Mouse (Mus musculus) neural tube, embryonic 14.5 days (tissue): ENCODE data around the gene Vmn1r87. TPM values are rescaled to one million over a fixed set of nuclear protein-coding genes. Genes with fewer than 3 reads are reported as not detected.
"Not testable (repeated sequence)": the region's sequence is repeated elsewhere in the genome, so short reads cannot be mapped to it uniquely, and the experiment has no call there.

Source experiments
- ATAC-seq: fragments of 200-750 bp; cut with Nextera tagmentation; 2 replicates; pipeline ENCODE4 v1.8.0; 2017; ENCODE audit warnings: low read depth, mild to moderate bottlenecking, moderate TSS enrichment, moderate library complexity
- H3K27ac ChIP-seq: fragments of 300-500 bp; sonication (generic); 2 replicates; pipeline ENCODE4 v1.5.1; 2014; ENCODE audit warnings: low read depth, mild to moderate bottlenecking, control low read depth, low read length, moderate library complexity, mixed read lengths
- H3K27me3 ChIP-seq: fragments of 300-500 bp; sonication (generic); 2 replicates; pipeline ENCODE4 v1.6.1; 2014; ENCODE audit warnings: low read length; ENCODE audit not compliant: control insufficient read depth, insufficient read depth
- H3K36me3 ChIP-seq: fragments of 300-500 bp; sonication (generic); 2 replicates; pipeline ENCODE4 v1.6.1; 2014; ENCODE audit warnings: low read length, mixed read lengths; ENCODE audit not compliant: control insufficient read depth, insufficient read depth
- H3K4me1 ChIP-seq: fragments of 300-500 bp; sonication (generic); 2 replicates; pipeline ENCODE4 v1.6.1; 2014; ENCODE audit warnings: low read length; ENCODE audit not compliant: control insufficient read depth, insufficient read depth
- H3K4me2 ChIP-seq: fragments of 300-500 bp; sonication (generic); 2 replicates; pipeline ENCODE4 v1.6.1; 2014; ENCODE audit warnings: mild to moderate bottlenecking, low read depth, low read length, control low read depth
- H3K4me3 ChIP-seq: fragments of 300-500 bp; sonication (generic); 2 replicates; pipeline ENCODE4 v1.5.1; 2014; ENCODE audit warnings: low read depth, low read length, control low read depth, mixed read lengths
- H3K9ac ChIP-seq: fragments of 300-500 bp; sonication (generic); replicated peaks from 2 replicates; pipeline ENCODE4 v1.6.1; 2014; ENCODE audit warnings: low read depth, mild to moderate bottlenecking, control low read depth, low read length, mixed read lengths
- H3K9me3 ChIP-seq: fragments of 300-500 bp; sonication (generic); 2 replicates; pipeline ENCODE4 v1.6.1; 2016; ENCODE audit warnings: low read length; ENCODE audit not compliant: control insufficient read depth
- whole genome bisulfite sequencing: fragments of 180-500 bp; shearing (Covaris S2); extraction: QIAGEN DNeasy Blood & Tissue Kit; methylation state at CpG from one replicate; pipeline ENCODE4 v1.1.7; 2014; 5-methylcytosine and 5-hydroxymethylcytosine counted together
- polyA plus RNA-seq: library from polyadenylated mRNA; unstranded; fragments of >200 nt; fragmentation: Nextera tagmentation; extraction: Ambion mirVana; gene quantifications from 2 replicates; pipeline ENCODE4 v1.2.1, GENCODE M21; 2014

Gene Vmn1r87
- not detected in 2 replicates for polyA plus RNA-seq

DNA sequence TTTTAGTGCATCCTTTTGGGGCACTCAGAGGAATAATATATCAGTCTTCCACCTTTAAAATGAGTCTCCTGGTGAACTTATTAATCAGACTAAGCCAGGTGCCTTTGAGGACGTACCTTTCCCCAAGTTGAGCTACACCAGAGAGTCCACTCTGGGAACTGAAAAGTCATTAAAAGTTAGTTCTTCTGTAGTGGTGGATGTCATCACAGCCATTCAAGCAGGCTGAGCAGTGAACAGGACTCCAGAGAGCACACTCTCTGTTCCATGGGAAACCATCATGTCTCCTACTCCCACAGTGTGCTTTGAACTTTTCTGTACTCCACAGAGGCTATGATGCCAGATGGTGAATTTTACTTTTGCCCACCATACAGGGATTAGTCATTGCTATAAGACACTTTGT is at the start of gene Vmn1r87:
Vmn1r87 (minus strand) TSS at position 101 of the 400 bp plus-strand sequence.
- Histone ChIP-seq H3K27me3 (no peaks in the 10 kb centered on the region), H3K9me3 (no peaks in the 10 kb centered on the region), H3K4me1 (no peaks in the 10 kb centered on the region), H3K4me3 (no peak within 1 kb of the TSS), H3K9ac (no peak within 1 kb of the TSS), H3K27ac (no peak within 1 kb of the TSS), H3K36me3 (no peaks in the 10 kb centered on the region), H3K4me2 (no peak within 1 kb of the TSS)
- 69% methylated on average over 1 of the region's 1 CpGs for WGBS
- ATAC-seq = no peak

DNA sequence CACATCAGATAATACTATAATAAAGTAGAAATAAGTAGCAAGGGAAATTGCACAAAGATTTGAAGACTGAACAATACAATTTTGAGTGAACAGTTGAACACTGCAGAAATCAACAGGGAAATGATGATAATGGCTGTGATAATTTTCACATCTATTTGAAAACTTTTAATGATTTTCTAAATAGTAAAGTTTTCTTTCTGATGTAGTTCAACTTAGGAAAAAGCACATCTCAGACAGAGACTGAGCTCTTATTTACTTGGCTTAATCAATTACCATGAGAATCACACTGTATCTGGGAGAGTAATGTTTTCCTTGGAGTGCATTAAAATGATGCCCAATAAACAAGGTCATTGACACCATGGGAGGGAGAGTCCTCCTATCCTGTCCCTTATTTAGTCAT is 19.3 kb upstream of the Vmn1r87 start, which contains the start of gene Vmn1r88:
Vmn1r88 (plus strand) TSS at position 301 of the 400 bp plus-strand sequence.
- H3K9ac ChIP-seq = no peak within 1 kb of the TSS
- H3K36me3 ChIP-seq = no peaks in the 10 kb centered on the region
- no peak for ATAC-seq
- no peak within 1 kb of the TSS for H3K4me2 ChIP-seq
- no peak within 1 kb of the TSS for H3K4me3 ChIP-seq
- H3K27ac ChIP-seq = no peak within 1 kb of the TSS
- H3K27me3 ChIP-seq = no peaks in the 10 kb centered on the region
- no peaks in the 10 kb centered on the region for H3K4me1 ChIP-seq
- H3K9me3 ChIP-seq = no peaks in the 10 kb centered on the region

DNA sequence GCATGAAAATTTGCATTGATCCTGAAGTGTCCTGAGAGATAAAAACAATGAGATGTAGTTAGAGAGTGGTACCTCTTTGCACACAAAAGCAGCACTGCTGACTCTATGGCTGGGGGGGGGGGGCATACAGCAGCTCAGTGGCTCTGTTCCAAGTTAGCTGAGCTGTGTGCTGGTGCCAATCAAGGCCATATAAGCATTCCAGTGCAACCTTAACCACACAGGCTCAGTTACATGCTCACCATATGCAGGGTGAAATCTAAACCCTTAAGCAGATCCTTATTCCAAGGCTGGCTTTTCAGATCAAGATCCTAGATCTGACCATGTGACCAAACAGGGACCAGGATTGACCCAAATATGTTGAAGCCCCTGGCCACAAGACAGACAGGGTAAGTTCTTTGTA is 2.6 kb downstream of the Vmn1r87 start:
- no peak for ATAC-seq
- Histone ChIP-seq H3K27me3 (no peaks in the 10 kb centered on the region), H3K36me3 (no peaks in the 10 kb centered on the region), H3K9me3 (no peaks in the 10 kb centered on the region), H3K4me2 (no peak overlapping the region), H3K9ac (no peak overlapping the region), H3K4me1 (no peaks in the 10 kb centered on the region), H3K4me3 (no peak overlapping the region), H3K27ac (no peak overlapping the region)

DNA sequence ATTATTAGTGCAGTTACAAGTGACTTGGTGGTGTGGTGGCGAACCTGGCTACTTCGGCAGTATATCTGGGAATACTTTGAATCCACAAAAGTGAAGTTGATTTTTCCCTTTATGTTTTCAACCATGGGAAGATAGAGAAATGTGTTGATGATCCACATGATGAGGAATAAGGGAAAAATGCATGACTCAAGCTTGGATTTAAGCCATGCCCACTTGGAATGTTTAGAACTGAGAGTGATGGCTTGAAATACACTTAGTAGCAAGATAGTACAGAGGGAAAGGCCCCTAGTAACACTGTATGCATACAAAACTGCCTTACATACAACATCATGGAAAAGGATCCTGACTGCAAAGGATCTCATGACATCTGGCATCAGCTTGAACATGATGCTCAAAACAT is 8.1 kb downstream of the Vmn1r87 start:
- H3K36me3 ChIP-seq = no peaks in the 10 kb centered on the region
- H3K4me3 ChIP-seq = no peak overlapping the region
- H3K4me2 ChIP-seq = no peak overlapping the region
- H3K27me3 ChIP-seq = no peaks in the 10 kb centered on the region
- no peak for ATAC-seq
- no peaks in the 10 kb centered on the region for H3K9me3 ChIP-seq
- H3K27ac ChIP-seq = no peak overlapping the region
- WGBS = 93% methylated on average over 2 of the region's 2 CpGs
- no peak overlapping the region for H3K9ac ChIP-seq
- no peaks in the 10 kb centered on the region for H3K4me1 ChIP-seq

DNA sequence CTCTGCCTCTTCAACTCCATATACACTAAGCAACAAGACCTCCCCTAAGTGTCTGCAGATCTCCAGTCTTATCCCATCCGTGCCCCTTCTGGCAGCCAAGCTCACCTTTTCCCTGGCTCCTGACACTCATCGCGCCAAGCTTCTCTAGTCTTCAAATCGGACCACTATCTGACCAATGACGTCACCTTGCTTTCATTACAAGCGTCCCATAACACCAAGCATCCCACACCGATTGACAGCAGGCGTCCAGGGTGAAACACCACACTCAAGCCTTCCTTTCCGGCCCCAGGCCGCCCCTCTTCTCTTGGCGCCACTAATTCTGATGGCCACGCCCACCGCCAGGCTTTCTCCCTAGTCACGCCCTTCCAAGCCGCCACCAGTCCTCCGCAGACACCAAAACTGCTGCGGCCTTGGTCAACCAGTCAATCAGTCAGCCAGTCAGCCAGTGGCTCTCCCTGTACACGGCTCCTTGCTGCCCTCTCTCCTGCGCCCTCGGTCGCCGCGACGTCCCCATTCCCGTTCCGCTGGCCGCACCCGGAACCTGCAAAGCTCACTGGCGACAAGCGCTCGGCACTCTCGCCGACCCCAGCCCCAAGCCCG is 16.3 kb downstream of the Vmn1r87 start:
- not testable (repeated sequence) for H3K9ac ChIP-seq

DNA sequence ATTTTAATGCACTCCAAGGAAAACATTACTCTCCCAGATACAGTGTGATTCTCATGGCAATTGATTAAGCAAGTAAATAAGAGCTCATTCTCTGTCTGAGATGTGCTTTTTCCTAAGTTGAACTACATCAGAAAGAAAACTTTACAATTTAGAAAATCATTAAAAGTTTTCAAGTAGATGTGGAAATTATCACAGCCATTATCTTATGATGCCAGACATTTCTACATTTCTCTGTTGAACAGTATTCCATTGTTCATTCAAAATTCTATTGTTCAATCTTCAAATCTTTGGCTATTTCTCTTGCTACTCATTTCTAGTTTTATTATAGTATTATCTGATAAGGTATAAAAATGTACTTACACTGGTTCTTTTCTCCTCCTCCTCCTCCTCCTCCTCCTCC is 20.1 kb downstream of the Vmn1r87 start, which contains the start of gene Vmn1r86:
Vmn1r86 (minus strand) TSS at position 101 of the 400 bp plus-strand sequence.
- ATAC-seq = no peak
- no peak within 1 kb of the TSS for H3K9ac ChIP-seq
- no peak within 1 kb of the TSS for H3K27ac ChIP-seq
- no peak within 1 kb of the TSS for H3K4me2 ChIP-seq
- no peak within 1 kb of the TSS for H3K4me3 ChIP-seq
- no peaks in the 10 kb centered on the region for H3K36me3 ChIP-seq
- no peaks in the 10 kb centered on the region for H3K4me1 ChIP-seq
- no peaks in the 10 kb centered on the region for H3K9me3 ChIP-seq
- no peaks in the 10 kb centered on the region for H3K27me3 ChIP-seq

More for the DNA sequence above, 16.3 kb downstream of the Vmn1r87 start:
- H3K36me3 ChIP-seq, H3K4me1 ChIP-seq, H3K27me3 ChIP-seq, H3K4me3 ChIP-seq, H3K27ac ChIP-seq, H3K9me3 ChIP-seq: not testable (repeated sequence)
- peak; percentile 98 for ATAC-seq
- 2% methylated on average over 10 of the region's 34 CpGs for WGBS
- peak overlapping the region; percentile 35; the same call in 1 of the 2 replicates for H3K4me2 ChIP-seq

DNA sequence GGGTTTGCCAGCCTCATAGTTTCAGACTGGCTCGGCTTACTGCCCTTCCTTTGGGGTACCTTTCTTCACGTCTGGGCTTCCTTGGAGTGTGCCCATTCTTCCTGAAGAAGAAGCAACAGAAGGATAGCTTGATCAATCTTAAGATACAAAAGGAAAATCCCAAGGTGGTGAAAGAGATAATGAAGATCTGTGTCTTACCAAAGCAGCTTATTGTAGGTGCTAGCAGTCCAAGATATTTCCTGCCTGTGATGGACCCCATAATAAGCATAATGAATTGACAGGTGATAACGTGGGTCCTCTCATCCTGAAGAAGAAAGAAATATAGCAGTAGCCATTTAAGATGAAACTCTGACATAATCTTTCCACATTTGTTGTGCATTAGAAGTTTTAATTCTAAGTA is 44.9 kb downstream of the Vmn1r87 start, which contains the start of gene Vmn1r85:
Vmn1r85 (minus strand) TSS at position 101 of the 400 bp plus-strand sequence.
- 75% methylated on average over 3 of the region's 3 CpGs for WGBS
- no peaks in the 10 kb centered on the region for H3K9me3 ChIP-seq
- no peak for ATAC-seq

More for the DNA sequence above, 44.9 kb downstream of the Vmn1r87 start, which contains the start of gene Vmn1r85:
- no peak within 1 kb of the TSS for H3K4me2 ChIP-seq
- H3K4me1 ChIP-seq = no peaks in the 10 kb centered on the region
- H3K36me3 ChIP-seq = no peaks in the 10 kb centered on the region
- no peak within 1 kb of the TSS for H3K27ac ChIP-seq
- no peaks in the 10 kb centered on the region for H3K27me3 ChIP-seq
- no peak within 1 kb of the TSS for H3K9ac ChIP-seq
- H3K4me3 ChIP-seq = no peak within 1 kb of the TSS

Other genes starting within 250 kb of the Vmn1r87 start
- 13.2 and 13.6 TPM in 2 replicates for gene Zscan22, start 242.3 kb downstream of the Vmn1r87 start, polyA plus RNA-seq
- gene Rps5, start 217.9 kb downstream of the Vmn1r87 start, polyA plus RNA-seq = 687 and 695 TPM in 2 replicates
- gene Rnf225, start 212.7 kb downstream of the Vmn1r87 start, polyA plus RNA-seq = 0.68 and 1.3 TPM in 2 replicates
- 10.6 and 12.7 TPM in 2 replicates for gene Zfp324, start 174.3 kb downstream of the Vmn1r87 start, polyA plus RNA-seq
- 9.8 and 10.3 TPM in 2 replicates for gene Zfp446, start 162.3 kb downstream of the Vmn1r87 start, polyA plus RNA-seq
- 0.17 and 0.37 TPM in 2 replicates for gene Slc27a5, start 142.0 kb downstream of the Vmn1r87 start, polyA plus RNA-seq
- gene Trim28, start 141.0 kb downstream of the Vmn1r87 start, polyA plus RNA-seq = 251 and 280 TPM in 2 replicates
- gene Zbtb45, start 130.1 kb downstream of the Vmn1r87 start, polyA plus RNA-seq = 36.0 and 40.5 TPM in 2 replicates
- gene Chmp2a, start 105.3 kb downstream of the Vmn1r87 start, polyA plus RNA-seq = 196 and 199 TPM in 2 replicates
- 142 and 146 TPM in 2 replicates for gene Ube2m, start 101.9 kb downstream of the Vmn1r87 start, polyA plus RNA-seq
- gene Mzf1, start 85.4 kb downstream of the Vmn1r87 start, polyA plus RNA-seq = 8.4 and 9.0 TPM in 2 replicates
- 0.06 and 0.17 TPM in 2 replicates for gene Vmn1r85, start 45.0 kb downstream of the Vmn1r87 start, polyA plus RNA-seq
- not detected in 2 replicates for gene Vmn1r86, start 20.2 kb downstream of the Vmn1r87 start, polyA plus RNA-seq
- gene Vmn1r88, start 19.4 kb upstream of the Vmn1r87 start, polyA plus RNA-seq = not detected in 2 replicates
- gene Vmn1r89, start 72.9 kb upstream of the Vmn1r87 start, polyA plus RNA-seq = not detected in 2 replicates
- gene Lig1, start 137.1 kb upstream of the Vmn1r87 start, polyA plus RNA-seq = 27.5 and 29.1 TPM in 2 replicates
- gene Zswim9, start 138.6 kb upstream of the Vmn1r87 start, polyA plus RNA-seq = 4.9 and 5.8 TPM in 2 replicates
- gene Pla2g4c, start 184.5 kb upstream of the Vmn1r87 start, polyA plus RNA-seq = 0.62 and 1.1 TPM in 2 replicates